Mouse (Mus musculus) hindbrain, postnatal 0 days (tissue): ENCODE measurements at regions not wholly inside any gene's neighbourhood (a gene's known extent, or its start where the extent isn't known, plus 50 kb on each side); places are given as distances from the start of the nearest gene placed in this dataset.

ENCODE experiments used
- ATAC-seq: fragments of 200-750 bp; cut with Nextera tagmentation; 2 replicates; pipeline ENCODE4 v1.8.0; 2017; ENCODE audit warnings: mild to moderate bottlenecking, moderate TSS enrichment, moderate library complexity
- DNase-seq: peaks from one replicate; pipeline ENCODE4 v3.0.0-alpha.2; 2015; ENCODE audit warnings: low spot score
- H3K27ac ChIP-seq: fragments of 300-500 bp; sonication (generic); 2 replicates; pipeline ENCODE4 v1.5.1; 2014; ENCODE audit warnings: mild to moderate bottlenecking
- H3K27me3 ChIP-seq: fragments of 300-500 bp; sonication (generic); 2 replicates; pipeline ENCODE4 v1.6.1; 2014; ENCODE audit warnings: low read length, mixed read lengths; ENCODE audit not compliant: insufficient read depth
- H3K36me3 ChIP-seq: fragments of 300-500 bp; sonication (generic); 2 replicates; pipeline ENCODE4 v1.6.1; 2014; ENCODE audit warnings: low read length, mixed read lengths; ENCODE audit not compliant: insufficient read depth
- H3K4me1 ChIP-seq: fragments of 300-500 bp; sonication (generic); 2 replicates; pipeline ENCODE4 v1.6.1; 2014; ENCODE audit warnings: antibody characterized with exemption, low read length, mixed read lengths; ENCODE audit not compliant: insufficient read depth
- H3K4me2 ChIP-seq: fragments of 300-500 bp; sonication (generic); 2 replicates; pipeline ENCODE4 v1.6.1; 2014; ENCODE audit warnings: low read depth, mild to moderate bottlenecking, low read length, moderate library complexity, mixed read lengths
- H3K4me3 ChIP-seq: fragments of 300-500 bp; sonication (generic); 2 replicates; pipeline ENCODE4 v1.5.1; 2014; ENCODE audit warnings: low read length
- H3K9ac ChIP-seq: fragments of 300-500 bp; sonication (generic); replicated peaks from 2 replicates; pipeline ENCODE4 v1.6.1; 2014; ENCODE audit warnings: mild to moderate bottlenecking, low read length, moderate library complexity, mixed read lengths
- H3K9me3 ChIP-seq: fragments of 300-500 bp; sonication (generic); 2 replicates; pipeline ENCODE4 v1.6.1; 2016; ENCODE audit warnings: low read length, mixed read lengths
- CTCF ChIP-seq: IDR thresholded peaks from 2 replicates; pipeline ENCODE4 v1.5.1; 2016; ENCODE audit warnings: antibody characterized with exemption, control low read depth, low read depth
- WGBS: fragments of 180-500 bp; shearing (Covaris S2); extraction: QIAGEN DNeasy Blood & Tissue Kit; methylation state at CpG from one replicate; pipeline ENCODE4 v1.1.7; 2014; 5-methylcytosine and 5-hydroxymethylcytosine counted together

GRCm38 (mm10) chr11:51911481-51911880 lies 54.0 kb upstream of the Jade2 start:
- Histone ChIP-seq H3K9ac (no peak overlapping the region), H3K9me3 (no peaks in the 10 kb centered on the region), H3K4me2 (no peak overlapping the region), H3K36me3 (no peaks in the 10 kb centered on the region), H3K4me1 (peaks cover 8% of the 10 kb centered on the region; the same call in 1 of the 2 replicates), H3K27ac (no peak overlapping the region), H3K4me3 (no peak overlapping the region), H3K27me3 (no peaks in the 10 kb centered on the region)
- ATAC-seq = no peak
- no peak for DNase-seq
- TF ChIP-seq CTCF = no peak
- WGBS = 80% methylated on average over 3 of the region's 3 CpGs

- ATAC-seq (peak; percentile 49; the same call in 1 of the 2 replicates), DNase-seq (no peak)
- WGBS = 12% methylated on average over 8 of the region's 8 CpGs
- Histone ChIP-seq H3K27me3 (no peaks in the 10 kb centered on the region), H3K36me3 (no peaks in the 10 kb centered on the region), H3K9ac (no peak overlapping the region), H3K4me1 (peaks cover 10% of the 10 kb centered on the region; the same call in 1 of the 2 replicates), H3K9me3 (no peaks in the 10 kb centered on the region), H3K4me3 (no peak overlapping the region), H3K27ac (peak overlapping the region; percentile 71; the same call in 1 of the 2 replicates), H3K4me2 (peak overlapping the region; percentile 52)
- no peak for TF ChIP-seq CTCF
These were observed 51.8 kb upstream of the Cdkn2aipnl start for GRCm38 (mm10) chr11:51915656-51916032.

DNA sequence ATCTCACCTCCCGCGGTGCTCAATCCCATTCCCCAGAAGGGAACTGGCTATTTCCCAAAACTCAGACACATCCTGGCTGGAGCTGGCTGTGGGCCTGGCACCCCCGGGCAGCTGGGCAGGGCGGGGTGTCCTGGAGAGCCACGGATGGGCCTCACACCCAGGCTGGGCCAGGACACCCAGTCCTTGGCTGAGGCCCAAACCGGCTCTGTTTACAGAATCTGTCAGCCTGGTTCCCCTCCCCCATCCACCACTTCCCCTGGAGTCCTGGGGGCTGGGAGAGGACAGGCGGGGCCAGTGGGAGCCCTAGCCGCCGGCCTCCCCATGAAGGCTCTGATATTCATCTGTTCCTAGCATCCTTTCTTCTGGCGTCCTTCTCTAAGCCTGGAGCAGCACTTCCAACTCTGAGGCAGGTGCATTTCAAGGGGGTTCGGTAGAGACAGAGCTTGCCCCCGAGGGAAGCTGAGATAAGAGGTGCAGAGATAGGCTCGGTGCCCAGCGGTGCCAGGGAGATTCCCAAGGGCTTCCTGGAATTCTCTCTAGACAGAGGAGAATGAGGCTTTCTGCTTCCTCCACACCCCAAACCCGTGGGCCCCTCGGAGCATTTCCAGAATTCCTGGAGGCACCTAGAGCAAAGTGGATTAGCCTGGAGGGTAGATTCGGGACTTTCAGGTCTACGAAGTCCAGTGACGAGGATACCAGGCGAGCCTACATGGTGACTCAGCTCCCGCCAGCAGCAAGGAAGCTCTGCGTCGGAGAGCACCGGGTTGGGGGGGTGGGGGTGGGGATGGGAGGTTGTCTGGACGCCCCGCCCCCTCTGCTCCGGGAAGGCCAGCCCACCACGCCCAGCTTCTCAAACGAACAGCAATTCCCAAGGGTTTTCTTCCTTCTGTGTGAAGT lies 51.2 kb upstream of the Cdkn2aipnl start:
- peak; percentile 93 for ATAC-seq
- WGBS = 2% methylated on average over 29 of the region's 29 CpGs

More for the DNA sequence above, 51.2 kb upstream of the Cdkn2aipnl start:
- H3K27ac ChIP-seq = peak overlapping the region; percentile 71
- peaks cover 10% of the 10 kb centered on the region; the same call in 1 of the 2 replicates for H3K4me1 ChIP-seq
- H3K4me2 ChIP-seq = peak overlapping the region; percentile 52
- H3K9me3 ChIP-seq = no peaks in the 10 kb centered on the region
- TF ChIP-seq CTCF = no peak
- no peaks in the 10 kb centered on the region for H3K27me3 ChIP-seq
- peak overlapping the region; percentile 28 for H3K9ac ChIP-seq
- peak overlapping the region; percentile 25 for H3K4me3 ChIP-seq
- DNase-seq = peak; percentile 83
- no peaks in the 10 kb centered on the region for H3K36me3 ChIP-seq
